Mouse (Mus musculus): ENCODE measurements at regions not wholly inside any gene's neighbourhood (a gene's known extent, or its start where the extent isn't known, plus 50 kb on each side); places are given as distances from the start of the nearest gene placed in this dataset.

- no peak for DNase-seq (ENCODE audit: low read depth, low spot score)
These were observed 1114.7 kb downstream of the Sorcs1 start for GRCm38 (mm10) chr19:49563612-49564256.

GRCm38 (mm10) chr19:49539445-49540407 is 1138.7 kb downstream of the Sorcs1 start:
- DNase-seq (ENCODE audit: low read depth, low spot score) = peak; percentile 41
